Mouse (Mus musculus) kidney, adult 2 months (tissue): ENCODE data around the gene Ppm1h.

Experiments
- CTCF ChIP-seq: fragments of 200-500 bp; conservative IDR thresholded peaks from 2 replicates; pipeline ENCODE4 v1.5.1; 2011; ENCODE audit warnings: low read depth, mild to moderate bottlenecking, control low read depth, low read length, moderate library complexity, mixed read lengths; ENCODE audit not compliant: insufficient read depth, insufficient read length
- POLR2A ChIP-seq: fragments of 200-500 bp; IDR thresholded peaks from one replicate; pipeline ENCODE4 v1.6.1; 2011; ENCODE audit warnings: low read depth, low read length, control low read depth

DNA sequence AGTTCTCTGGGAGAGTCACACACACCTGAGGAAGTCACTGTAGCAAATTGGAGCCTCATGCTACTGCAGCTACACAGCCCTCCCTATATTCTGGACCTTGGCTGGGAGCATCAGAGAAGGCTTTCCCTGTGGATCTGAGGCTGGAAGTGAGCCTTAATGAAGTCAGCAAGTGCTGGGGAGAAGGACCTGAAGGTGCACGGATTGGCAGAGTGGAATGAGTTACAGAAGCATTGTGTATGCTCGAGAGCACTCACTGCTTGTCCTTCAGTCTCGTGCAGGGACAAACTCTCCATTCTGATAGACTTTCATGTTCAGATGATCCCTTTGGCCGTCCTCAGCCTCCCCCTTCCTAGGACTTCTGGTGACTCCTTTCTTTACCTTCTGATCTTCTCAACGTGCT, 26.3 kb downstream of the Ppm1h start:
- TF ChIP-seq CTCF (no peak), POLR2A (no peak)
